Mouse (Mus musculus): Measurements from ENCODE around the gene Phf11a. TPM values are rescaled to one million over a fixed set of nuclear protein-coding genes. Genes with fewer than 3 reads are reported as not detected.
"Not testable (repeated sequence)": the region's sequence is repeated elsewhere in the genome, so short reads cannot be mapped to it uniquely, and the experiment has no call there.

Phf11a gene
- 27.5 to 39.3 TPM (median 31.4 TPM) in 3 replicates for total RNA-seq (2017)

- peak; percentile 90 for ATAC-seq (replicated peaks; ENCODE audit: insufficient number of reproducible peaks, low FRiP score, low TSS enrichment, poor library complexity, severe bottlenecking)
These were observed at the start of gene Phf11a for GRCm38 (mm10) chr14:59297391-59297790. Phf11a (minus strand) TSS chr14:59297522.

GRCm38 (mm10) chr14:59341189-59341588, 43.9 kb upstream of the Phf11a start, which contains the start of gene Phf11b:
Phf11b (minus strand) TSS chr14:59341351.
- peak; percentile 92 for ATAC-seq (replicated peaks; ENCODE audit: insufficient number of reproducible peaks, low FRiP score, low TSS enrichment, poor library complexity, severe bottlenecking)

- no peak for ATAC-seq (replicated peaks; ENCODE audit: insufficient number of reproducible peaks, low FRiP score, low TSS enrichment, poor library complexity, severe bottlenecking)
These were observed 42.2 kb upstream of the Phf11a start for GRCm38 (mm10) chr14:59339541-59339940.

GRCm38 (mm10) chr14:59336056-59336455, 38.7 kb upstream of the Phf11a start:
- ATAC-seq (replicated peaks; ENCODE audit: insufficient number of reproducible peaks, low FRiP score, low TSS enrichment, poor library complexity, severe bottlenecking) = not testable (repeated sequence)

- ATAC-seq (replicated peaks; ENCODE audit: insufficient number of reproducible peaks, low FRiP score, low TSS enrichment, poor library complexity, severe bottlenecking) = not testable (repeated sequence)
These were observed 33.2 kb upstream of the Phf11a start for GRCm38 (mm10) chr14:59330499-59330898.

- ATAC-seq (replicated peaks; ENCODE audit: insufficient number of reproducible peaks, low FRiP score, low TSS enrichment, poor library complexity, severe bottlenecking) = not testable (repeated sequence)
These were observed 22.6 kb upstream of the Phf11a start for GRCm38 (mm10) chr14:59319970-59320369.

- ATAC-seq (replicated peaks; ENCODE audit: insufficient number of reproducible peaks, low FRiP score, low TSS enrichment, poor library complexity, severe bottlenecking) = not testable (repeated sequence)
These were observed 21.7 kb upstream of the Phf11a start for GRCm38 (mm10) chr14:59319036-59319435.

GRCm38 (mm10) chr14:59291769-59292168, 5.6 kb downstream of the Phf11a start:
- ATAC-seq (replicated peaks; ENCODE audit: insufficient number of reproducible peaks, low FRiP score, low TSS enrichment, poor library complexity, severe bottlenecking) = not testable (repeated sequence)

GRCm38 (mm10) chr14:59274961-59275360, 22.4 kb downstream of the Phf11a start:
- not testable (repeated sequence) for ATAC-seq (replicated peaks; ENCODE audit: insufficient number of reproducible peaks, low FRiP score, low TSS enrichment, poor library complexity, severe bottlenecking)

GRCm38 (mm10) chr14:59260056-59260455, 37.3 kb downstream of the Phf11a start, which contains the start of gene Gm6904:
Gm6904 (minus strand) TSS chr14:59260216.
- ATAC-seq (replicated peaks; ENCODE audit: insufficient number of reproducible peaks, low FRiP score, low TSS enrichment, poor library complexity, severe bottlenecking) = peak; percentile 93

- not testable (repeated sequence) for ATAC-seq (replicated peaks; ENCODE audit: insufficient number of reproducible peaks, low FRiP score, low TSS enrichment, poor library complexity, severe bottlenecking)
These were observed 41.5 kb downstream of the Phf11a start for GRCm38 (mm10) chr14:59255861-59256260.

- ATAC-seq (replicated peaks; ENCODE audit: insufficient number of reproducible peaks, low FRiP score, low TSS enrichment, poor library complexity, severe bottlenecking) = 0 out of 2 replicates have a peak, but pooled peaks have one; percentile 22
These were observed 47.0 kb downstream of the Phf11a start for GRCm38 (mm10) chr14:59250350-59250749.

- no peak for ATAC-seq (replicated peaks; ENCODE audit: insufficient number of reproducible peaks, low FRiP score, low TSS enrichment, poor library complexity, severe bottlenecking)
These were observed 63.7 kb downstream of the Phf11a start for GRCm38 (mm10) chr14:59233635-59234034.

- ATAC-seq (replicated peaks; ENCODE audit: insufficient number of reproducible peaks, low FRiP score, low TSS enrichment, poor library complexity, severe bottlenecking) = no peak
These were observed 65.3 kb downstream of the Phf11a start for GRCm38 (mm10) chr14:59232003-59232402.

- ATAC-seq (replicated peaks; ENCODE audit: insufficient number of reproducible peaks, low FRiP score, low TSS enrichment, poor library complexity, severe bottlenecking) = no peak
These were observed 66.9 kb downstream of the Phf11a start for GRCm38 (mm10) chr14:59230331-59230966.

- no peak for ATAC-seq (replicated peaks; ENCODE audit: insufficient number of reproducible peaks, low FRiP score, low TSS enrichment, poor library complexity, severe bottlenecking)
These were observed 67.5 kb downstream of the Phf11a start for GRCm38 (mm10) chr14:59229822-59230221.

Other genes starting within 250 kb of the Phf11a start
- gene 1700129C05Rik, start 154.6 kb downstream of the Phf11a start, total RNA-seq (2017) = not detected in 3 replicates
- not detected in 3 replicates for gene Gm5142, start 118.8 kb downstream of the Phf11a start, total RNA-seq (2017)
- gene Rcbtb1, start 96.3 kb downstream of the Phf11a start, total RNA-seq (2017) = 19.5 to 35.3 TPM (median 34.1 TPM) in 3 replicates
- 2.9 to 8.8 TPM (median 3.2 TPM) in 3 replicates for gene Gm6904, start 37.3 kb downstream of the Phf11a start, total RNA-seq (2017)
- gene Phf11b, start 43.8 kb upstream of the Phf11a start, total RNA-seq (2017) = 104 to 128 TPM (median 110 TPM) in 3 replicates
- gene Phf11d, start 67.9 kb upstream of the Phf11a start, total RNA-seq (2017) = 22.6 to 35.8 TPM (median 26.2 TPM) in 3 replicates
- gene Phf11c, start 97.9 kb upstream of the Phf11a start, total RNA-seq (2017) = 2.9 to 6.6 TPM (median 6.6 TPM) in 3 replicates
- gene Setdb2, start 143.4 kb upstream of the Phf11a start, total RNA-seq (2017) = 42.6 to 56.7 TPM (median 54.3 TPM) in 3 replicates
- 13.2 to 39.5 TPM (median 26.0 TPM) in 3 replicates for gene Cab39l, start 143.4 kb upstream of the Phf11a start, total RNA-seq (2017)